Comparison of ENCODE assay signal across 13 mouse cellular contexts in the genomic region with DNA sequence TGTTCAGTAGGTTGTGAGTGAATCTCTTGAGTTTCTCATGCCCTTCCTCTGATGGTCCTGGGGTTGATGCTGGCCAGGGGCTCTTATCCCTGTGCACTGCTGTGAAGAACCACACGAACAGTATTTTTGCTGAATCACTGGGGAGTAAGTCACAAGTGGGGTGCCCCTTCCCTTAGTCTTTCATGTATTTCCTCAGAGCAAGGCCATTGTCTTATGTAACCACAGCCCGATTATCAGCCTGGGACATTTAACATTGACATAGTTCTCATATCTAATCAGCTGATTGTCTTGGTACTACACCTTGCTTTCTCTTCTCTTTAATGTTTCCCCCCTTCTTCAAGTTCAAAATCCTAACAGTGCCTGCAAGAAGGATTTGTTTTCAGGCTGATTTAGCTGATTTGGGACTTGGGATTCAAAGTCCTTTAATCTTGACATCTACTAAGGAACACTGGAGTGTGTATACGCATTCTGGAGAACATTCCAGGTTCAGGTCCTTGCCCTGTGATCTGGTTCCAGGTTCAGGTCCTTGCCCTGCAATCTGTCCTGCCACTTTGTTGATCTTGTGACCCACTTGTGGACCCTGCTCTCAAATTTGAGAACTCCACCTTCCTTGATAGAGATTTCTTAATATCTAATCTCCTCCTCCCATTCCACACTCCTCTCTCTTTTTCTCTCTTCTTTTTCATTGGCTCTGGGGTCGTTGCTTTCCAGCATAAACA. TPM values are rescaled to one million over a fixed set of nuclear protein-coding genes. Genes with fewer than 3 reads are reported as not detected.
A peak's percentile ranks its signal among the peaks of the same experiment; 100 is the strongest.
DNase-seq lines count a peak whose midpoint lies in the region; ATAC-seq and TF ChIP-seq lines count a peak whose summit lies in the region.
"Had no signal": no experiment of that assay in that cellular context is flagged by ENCODE, and none has a peak within 500 bp of the region (broad histone marks: within the 10 kb centered on the region; RNA-seq: fewer than 3 reads in every experiment).

No protein-coding gene starts in this region.

- no peak overlapping the region for H3K4me3 ChIP-seq in liver, embryonic 15.5 days (replicated peaks)
- H3K4me3 ChIP-seq in liver, embryonic 11.5 days (ENCODE audit: low read depth, low read length): no peak overlapping the region
- no peak overlapping the region for H3K4me3 ChIP-seq in kidney, postnatal 0 days (replicated peaks; ENCODE audit: low read depth, low read length)
- H3K4me3 ChIP-seq in stomach, postnatal 0 days (ENCODE audit: low read depth, low read length): no peak overlapping the region
- H3K4me3 ChIP-seq: embryonic facial prominence, embryonic 10.5 days; heart, adult 2 months had no signal

- H3K27me3 ChIP-seq in liver, embryonic 15.5 days: no peaks in the 10 kb centered on the region
- no peaks in the 10 kb centered on the region for H3K27me3 ChIP-seq in liver, embryonic 11.5 days (replicated peaks; ENCODE audit: control insufficient read depth, insufficient read depth, low read length)
- no peaks in the 10 kb centered on the region for H3K27me3 ChIP-seq in kidney, postnatal 0 days (ENCODE audit: insufficient read depth, low read length)
- no peaks in the 10 kb centered on the region for H3K27me3 ChIP-seq in stomach, postnatal 0 days (ENCODE audit: control insufficient read depth, insufficient read depth, low read length)

- H3K4me2 ChIP-seq in liver, embryonic 15.5 days: no peak overlapping the region
- no peak overlapping the region for H3K4me2 ChIP-seq in liver, embryonic 11.5 days
- no peak overlapping the region for H3K4me2 ChIP-seq in kidney, postnatal 0 days (ENCODE audit: low read length)
- no peak overlapping the region for H3K4me2 ChIP-seq in stomach, postnatal 0 days (replicated peaks; ENCODE audit: low read depth)

- no peak for DNase-seq in liver, embryonic 11.5 days (ENCODE audit: low spot score)
- no peak for DNase-seq in kidney, postnatal 0 days (ENCODE audit: low spot score)
- no peak for DNase-seq in stomach, postnatal 0 days (ENCODE audit: low spot score)
- DNase-seq in urinary bladder, adult 2 months (ENCODE audit: low spot score): no peak
- DNase-seq in heart, adult 11 months: no peak
- DNase-seq: cerebellum, adult 8-10 months; heart, postnatal 14 days; layer of hippocampus, postnatal 36 days; thymus, postnatal 25 days had no signal

- H3K9ac ChIP-seq in liver, embryonic 15.5 days: no peak overlapping the region
- no peak overlapping the region for H3K9ac ChIP-seq in liver, embryonic 11.5 days (ENCODE audit: low read depth, low read length)
- no peak overlapping the region for H3K9ac ChIP-seq in kidney, postnatal 0 days (ENCODE audit: low read depth, low read length)
- H3K9ac ChIP-seq in stomach, postnatal 0 days (ENCODE audit: low read length): no peak overlapping the region

- H3K36me3 ChIP-seq in liver, embryonic 15.5 days (replicated peaks): peaks cover 6% of the 10 kb centered on the region
- H3K36me3 ChIP-seq in liver, embryonic 11.5 days (ENCODE audit: control insufficient read depth, insufficient read depth, low read length): peaks cover 14% of the 10 kb centered on the region
- peaks cover 8% of the 10 kb centered on the region; the same call in 1 of the 2 replicates for H3K36me3 ChIP-seq in kidney, postnatal 0 days (ENCODE audit: insufficient read depth, low read length)
- peaks cover 13% of the 10 kb centered on the region for H3K36me3 ChIP-seq in stomach, postnatal 0 days (ENCODE audit: control insufficient read depth, insufficient read depth, low read length)

- no peaks in the 10 kb centered on the region for H3K9me3 ChIP-seq in liver, embryonic 15.5 days (replicated peaks)
- H3K9me3 ChIP-seq in liver, embryonic 11.5 days (ENCODE audit: control insufficient read depth, low read length): no peaks in the 10 kb centered on the region
- no peaks in the 10 kb centered on the region for H3K9me3 ChIP-seq in kidney, postnatal 0 days (replicated peaks; ENCODE audit: low read length)
- H3K9me3 ChIP-seq in stomach, postnatal 0 days (ENCODE audit: control insufficient read depth, low read length): no peaks in the 10 kb centered on the region
- H3K9me3 ChIP-seq: embryonic facial prominence, embryonic 10.5 days had no signal

- TF ChIP-seq EP300 in stomach, postnatal 0 days (optimal IDR thresholded peaks at IDR 0.05): no peak

- 42% methylated on average over 4 of the region's 4 CpGs for WGBS in liver, embryonic 15.5 days (ENCODE audit: insufficient replicate concordance)
- 65% methylated on average over 4 of the region's 4 CpGs for WGBS in liver, embryonic 11.5 days
- 74% methylated on average over 4 of the region's 4 CpGs for WGBS in kidney, postnatal 0 days
- WGBS in stomach, postnatal 0 days: 64% methylated on average over 4 of the region's 4 CpGs

- no peak for ATAC-seq in liver, embryonic 15.5 days (ENCODE audit: insufficient read depth)
- ATAC-seq in liver, embryonic 11.5 days (replicated peaks; ENCODE audit: low FRiP score): no peak
- peak; percentile 61 for ATAC-seq in common myeloid progenitor, adult 5-6 weeks (replicated peaks; ENCODE audit: low read depth, poor library complexity, severe bottlenecking)
- no peak for ATAC-seq in kidney, postnatal 0 days (replicated peaks; ENCODE audit: low FRiP score, low read depth)
- 0 out of 2 replicates have a peak, but pooled peaks have one; percentile 25 for ATAC-seq in stomach, postnatal 0 days (ENCODE audit: low FRiP score, low TSS enrichment)

- H3K4me1 ChIP-seq in liver, embryonic 15.5 days (replicated peaks): peaks cover 51% of the 10 kb centered on the region
- H3K4me1 ChIP-seq in liver, embryonic 11.5 days (replicated peaks; ENCODE audit: control insufficient read depth, insufficient read depth, low read length): peaks cover 25% of the 10 kb centered on the region
- peaks cover 15% of the 10 kb centered on the region; the same call in 1 of the 2 replicates for H3K4me1 ChIP-seq in kidney, postnatal 0 days (replicated peaks; ENCODE audit: insufficient read depth, low read length)
- H3K4me1 ChIP-seq in stomach, postnatal 0 days (replicated peaks; ENCODE audit: control insufficient read depth, insufficient read depth): no peaks in the 10 kb centered on the region

- 0 out of 2 replicates have a peak overlapping the region, but pooled peaks have one; percentile 33 for H3K27ac ChIP-seq in liver, embryonic 15.5 days (replicated peaks)
- H3K27ac ChIP-seq in liver, embryonic 11.5 days (ENCODE audit: low read depth, low read length): no peak overlapping the region
- H3K27ac ChIP-seq in kidney, postnatal 0 days: peak overlapping the region; percentile 60; the same call in 1 of the 2 replicates
- no peak overlapping the region for H3K27ac ChIP-seq in stomach, postnatal 0 days (replicated peaks)
- H3K27ac ChIP-seq: embryonic facial prominence, embryonic 10.5 days; heart, adult 2 months had no signal

- TF ChIP-seq CTCF in kidney, postnatal 0 days (IDR thresholded peaks at IDR 0.05; ENCODE audit: low read depth): no peak
- TF ChIP-seq CTCF in stomach, postnatal 0 days (IDR thresholded peaks at IDR 0.05; ENCODE audit: low read depth): no peak

RNA-seq across cellular contexts. Expression of gene Slc6a6, which starts 15.8 kb away (rescaled TPM):
- polyA plus RNA-seq in liver, embryonic 15.5 days (2015; fragmentation: Nextera tagmentation; extraction: Ambion mirVana): 19.5 and 20.1 TPM in 2 replicates
- polyA plus RNA-seq in liver, embryonic 11.5 days (2014; fragmentation: Nextera tagmentation; extraction: Ambion mirVana): 30.3 and 33.2 TPM in 2 replicates
- total RNA-seq in common myeloid progenitor, adult 5-6 weeks (2017): 30.3 and 37.1 TPM in 2 replicates
- polyA plus RNA-seq in kidney, postnatal 0 days (2015; fragmentation: Nextera tagmentation; extraction: Ambion mirVana): 106 and 121 TPM in 2 replicates
- polyA plus RNA-seq in stomach, postnatal 0 days (2015; fragmentation: Nextera tagmentation; extraction: Ambion mirVana): 55.3 and 66.5 TPM in 2 replicates
- polyA plus RNA-seq in urinary bladder, adult 2 months (2012; rRNA removed): 55.0 and 73.2 TPM in 2 replicates

Comparison
In these comparisons a context has a peak if more than half of its experiments do, and no peak if none do; other contexts are left out.
1. H3K27ac ChIP-seq: peak in liver, embryonic 15.5 days (single experiment) and kidney, postnatal 0 days (single experiment); none in liver, embryonic 11.5 days (single experiment) and stomach, postnatal 0 days (single experiment).
2. ATAC-seq: peak in common myeloid progenitor, adult 5-6 weeks (single experiment) and stomach, postnatal 0 days (single experiment); none in liver, embryonic 15.5 days (single experiment), liver, embryonic 11.5 days (single experiment) and kidney, postnatal 0 days (single experiment).